Mouse (Mus musculus) lung, postnatal 0 days (tissue): ENCODE measurements around the gene Shisal2b.

Experiments
- CTCF ChIP-seq: IDR thresholded peaks from 2 replicates; pipeline ENCODE4 v1.5.1; 2016; ENCODE audit warnings: antibody characterized with exemption, mild to moderate bottlenecking
- EP300 ChIP-seq: IDR thresholded peaks from 2 replicates; pipeline ENCODE4 v1.6.1; 2016; ENCODE audit warnings: antibody characterized with exemption, mild to moderate bottlenecking, control low read depth

DNA sequence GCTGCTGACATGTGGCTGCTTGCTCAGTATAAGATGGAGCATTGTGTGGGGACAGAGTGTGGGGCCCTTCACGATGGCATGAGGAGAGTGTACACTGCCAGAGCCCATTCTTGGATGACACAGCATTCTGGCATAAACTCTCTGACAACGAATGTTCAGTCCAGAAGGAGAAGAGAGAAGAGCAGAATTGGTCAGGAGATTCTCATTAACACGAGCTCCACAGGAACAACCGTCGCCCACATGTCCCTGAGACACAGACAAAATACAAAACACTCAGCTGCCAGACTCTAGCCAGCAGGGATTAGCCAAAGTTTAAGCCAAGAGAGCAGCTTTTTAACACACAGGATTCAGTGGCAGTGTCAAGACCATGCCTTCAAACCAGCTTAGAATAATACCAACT, 3.0 kb upstream of the Shisal2b start:
- no peak for TF ChIP-seq CTCF
- TF ChIP-seq EP300 = no peak
